Mouse (Mus musculus): ENCODE measurements around the gene Trappc2l. TPM values are rescaled to one million over a fixed set of nuclear protein-coding genes. Genes with fewer than 3 reads are reported as not detected.

The Trappc2l gene
- polyA plus RNA-seq, 1 experiment from 2014 or later, result 51.5 TPM

GRCm38 (mm10) chr8:122593240-122593639 is 18.2 kb upstream of the Trappc2l start:
- Histone ChIP-seq H3K27ac (0 out of 2 replicates have a peak overlapping the region, but pooled peaks have one; percentile 37), H3K27me3 (ENCODE audit: low read depth, poor library complexity, severe bottlenecking) (no peaks in the 10 kb centered on the region), H3K9me3 (replicated peaks) (no peaks in the 10 kb centered on the region), H3K4me3 (no peak overlapping the region), H3K4me1 (peaks cover 40% of the 10 kb centered on the region), H3K36me3 (0 out of 2 replicates have a peak, but pooled peaks cover 4% of the 10 kb centered on the region)
- DNase-seq (ENCODE audit: low spot score), result no peak
- WGBS, result 64% methylated on average over 12 of the region's 12 CpGs

GRCm38 (mm10) chr8:122593783-122594507 is 17.5 kb upstream of the Trappc2l start:
- H3K27ac ChIP-seq, result 0 out of 2 replicates have a peak overlapping the region, but pooled peaks have one; percentile 37
- H3K4me1 ChIP-seq, result peaks cover 40% of the 10 kb centered on the region
- no peaks in the 10 kb centered on the region for H3K9me3 ChIP-seq (replicated peaks)
- DNase-seq (ENCODE audit: low spot score), result no peak
- H3K27me3 ChIP-seq (ENCODE audit: low read depth, poor library complexity, severe bottlenecking), result no peaks in the 10 kb centered on the region
- no peak overlapping the region for H3K4me3 ChIP-seq
- H3K36me3 ChIP-seq, result 0 out of 2 replicates have a peak, but pooled peaks cover 5% of the 10 kb centered on the region
- WGBS, result 80% methylated on average over 19 of the region's 19 CpGs

GRCm38 (mm10) chr8:122596031-122596430 is 15.4 kb upstream of the Trappc2l start:
- H3K4me1 ChIP-seq, result peaks cover 40% of the 10 kb centered on the region
- H3K27me3 ChIP-seq (ENCODE audit: low read depth, poor library complexity, severe bottlenecking), result no peaks in the 10 kb centered on the region
- WGBS, result 57% methylated on average over 4 of the region's 4 CpGs
- no peak for DNase-seq (ENCODE audit: low spot score)
- no peak overlapping the region for H3K4me3 ChIP-seq
- no peaks in the 10 kb centered on the region for H3K9me3 ChIP-seq (replicated peaks)
- H3K27ac ChIP-seq, result no peak overlapping the region
- 0 out of 2 replicates have a peak, but pooled peaks cover 5% of the 10 kb centered on the region for H3K36me3 ChIP-seq

- H3K4me1 ChIP-seq, result peaks cover 5% of the 10 kb centered on the region
- no peak overlapping the region for H3K4me3 ChIP-seq
- H3K27me3 ChIP-seq (ENCODE audit: low read depth, poor library complexity, severe bottlenecking), result no peaks in the 10 kb centered on the region
- WGBS, result 96% methylated on average over 9 of the region's 9 CpGs
- no peaks in the 10 kb centered on the region for H3K9me3 ChIP-seq (replicated peaks)
- no peak overlapping the region for H3K27ac ChIP-seq
- DNase-seq (ENCODE audit: low spot score), result no peak
- H3K36me3 ChIP-seq, result 0 out of 2 replicates have a peak, but pooled peaks cover 5% of the 10 kb centered on the region
Measured at GRCm38 (mm10) chr8:122600666-122601065, 10.8 kb upstream of the Trappc2l start.

- Histone ChIP-seq H3K9me3 (replicated peaks) (no peaks in the 10 kb centered on the region), H3K4me3 (no peak overlapping the region), H3K4me1 (no peaks in the 10 kb centered on the region), H3K27ac (no peak overlapping the region), H3K36me3 (no peaks in the 10 kb centered on the region), H3K27me3 (ENCODE audit: low read depth, poor library complexity, severe bottlenecking) (no peaks in the 10 kb centered on the region)
- WGBS, result 51% methylated on average over 1 of the region's 1 CpGs
- DNase-seq (ENCODE audit: low spot score), result no peak
Measured at GRCm38 (mm10) chr8:122604640-122605039, 6.8 kb upstream of the Trappc2l start.

- Histone ChIP-seq H3K27ac (no peak overlapping the region), H3K9me3 (replicated peaks) (no peaks in the 10 kb centered on the region), H3K4me1 (peaks cover 2% of the 10 kb centered on the region), H3K27me3 (ENCODE audit: low read depth, poor library complexity, severe bottlenecking) (no peaks in the 10 kb centered on the region), H3K4me3 (no peak overlapping the region), H3K36me3 (no peaks in the 10 kb centered on the region)
- no peak for DNase-seq (ENCODE audit: low spot score)
- 79% methylated on average over 4 of the region's 4 CpGs for WGBS
Measured at GRCm38 (mm10) chr8:122605367-122605766, 6.1 kb upstream of the Trappc2l start.

GRCm38 (mm10) chr8:122606810-122607209 is 4.6 kb upstream of the Trappc2l start:
- 93% methylated on average over 11 of the region's 12 CpGs for WGBS
- Histone ChIP-seq H3K4me3 (no peak overlapping the region), H3K27ac (no peak overlapping the region), H3K36me3 (no peaks in the 10 kb centered on the region), H3K27me3 (ENCODE audit: low read depth, poor library complexity, severe bottlenecking) (no peaks in the 10 kb centered on the region), H3K4me1 (peaks cover 14% of the 10 kb centered on the region), H3K9me3 (replicated peaks) (no peaks in the 10 kb centered on the region)
- no peak for DNase-seq (ENCODE audit: low spot score)

GRCm38 (mm10) chr8:122610209-122610608 is 1.2 kb upstream of the Trappc2l start:
- Histone ChIP-seq H3K27ac (no peak overlapping the region), H3K4me3 (peak overlapping the region; percentile 82; the same call in 1 of the 2 replicates), H3K27me3 (ENCODE audit: low read depth, poor library complexity, severe bottlenecking) (no peaks in the 10 kb centered on the region), H3K9me3 (replicated peaks) (no peaks in the 10 kb centered on the region), H3K4me1 (peaks cover 27% of the 10 kb centered on the region), H3K36me3 (peaks cover 14% of the 10 kb centered on the region)
- DNase-seq (ENCODE audit: low spot score), result no peak
- WGBS, result 70% methylated on average over 4 of the region's 4 CpGs

- WGBS, result 9% methylated on average over 20 of the region's 20 CpGs
- H3K36me3 ChIP-seq, result peaks cover 18% of the 10 kb centered on the region
- H3K4me1 ChIP-seq, result peaks cover 30% of the 10 kb centered on the region
- H3K4me3 ChIP-seq, result peak overlapping the region; percentile 82
- no peak for DNase-seq (ENCODE audit: low spot score)
- H3K9me3 ChIP-seq (replicated peaks), result no peaks in the 10 kb centered on the region
- peak overlapping the region; percentile 86 for H3K27ac ChIP-seq
- H3K27me3 ChIP-seq (ENCODE audit: low read depth, poor library complexity, severe bottlenecking), result no peaks in the 10 kb centered on the region
Measured at GRCm38 (mm10) chr8:122610612-122611277, 695 bp upstream of the Trappc2l start.

- Histone ChIP-seq H3K4me1 (peaks cover 62% of the 10 kb centered on the region), H3K27ac (no peak overlapping the region), H3K9me3 (replicated peaks) (no peaks in the 10 kb centered on the region), H3K27me3 (ENCODE audit: low read depth, poor library complexity, severe bottlenecking) (no peaks in the 10 kb centered on the region), H3K4me3 (no peak overlapping the region), H3K36me3 (peaks cover 18% of the 10 kb centered on the region)
- 80% methylated on average over 9 of the region's 9 CpGs for WGBS
- no peak for DNase-seq (ENCODE audit: low spot score)
Measured at GRCm38 (mm10) chr8:122616181-122616905, 4.9 kb downstream of the Trappc2l start.

GRCm38 (mm10) chr8:122617947-122618546 is 6.6 kb downstream of the Trappc2l start:
- H3K4me1 ChIP-seq, result peaks cover 64% of the 10 kb centered on the region
- H3K4me3 ChIP-seq, result no peak overlapping the region
- peak; percentile 84 for DNase-seq (ENCODE audit: low spot score)
- peaks cover 18% of the 10 kb centered on the region for H3K36me3 ChIP-seq
- H3K27ac ChIP-seq, result 0 out of 2 replicates have a peak overlapping the region, but pooled peaks have one; percentile 37
- 41% methylated on average over 5 of the region's 7 CpGs for WGBS
- H3K27me3 ChIP-seq (ENCODE audit: low read depth, poor library complexity, severe bottlenecking), result no peaks in the 10 kb centered on the region
- H3K9me3 ChIP-seq (replicated peaks), result no peaks in the 10 kb centered on the region

- H3K36me3 ChIP-seq, result peaks cover 14% of the 10 kb centered on the region
- no peak overlapping the region for H3K4me3 ChIP-seq
- H3K27ac ChIP-seq, result peak overlapping the region; percentile 34; the same call in 1 of the 2 replicates
- 85% methylated on average over 6 of the region's 6 CpGs for WGBS
- peaks cover 68% of the 10 kb centered on the region for H3K4me1 ChIP-seq
- H3K9me3 ChIP-seq (replicated peaks), result no peaks in the 10 kb centered on the region
- DNase-seq (ENCODE audit: low spot score), result no peak
- no peaks in the 10 kb centered on the region for H3K27me3 ChIP-seq (ENCODE audit: low read depth, poor library complexity, severe bottlenecking)
Measured at GRCm38 (mm10) chr8:122618660-122619378, 7.4 kb downstream of the Trappc2l start.
